Mouse (Mus musculus) frontal cortex, postnatal 36 days (tissue): ENCODE measurements around the gene Hydin.
"Not testable (repeated sequence)": the region's sequence is repeated elsewhere in the genome, so short reads cannot be mapped to it uniquely, and the experiment has no call there.

Experiments
- DNase-seq, 2 experiments: peaks; one replicate each; pipeline ENCODE4 v3.0.0; 2022; ENCODE audit warnings: low spot score in 2 of 2

Hydin gene

GRCm38 (mm10) chr8:110522985-110523384, 256.2 kb downstream of the Hydin start:
- DNase-seq: no peak

- no peak for DNase-seq
Observed at GRCm38 (mm10) chr8:110525229-110525628, 258.5 kb downstream of the Hydin start.

GRCm38 (mm10) chr8:110530008-110530762, 263.4 kb downstream of the Hydin start:
- DNase-seq: peak in 1 of 2 experiments; percentile 2

GRCm38 (mm10) chr8:110533781-110534180, 267.0 kb downstream of the Hydin start:
- DNase-seq: no peak

- no peak for DNase-seq
Observed at GRCm38 (mm10) chr8:110537849-110538248, 271.1 kb downstream of the Hydin start.

- no peak for DNase-seq
Observed at GRCm38 (mm10) chr8:110550343-110550742, 283.6 kb downstream of the Hydin start.

GRCm38 (mm10) chr8:110552111-110552510, 285.3 kb downstream of the Hydin start:
- not testable (repeated sequence) for DNase-seq

- DNase-seq: no peak
Observed at GRCm38 (mm10) chr8:110592641-110593040, 325.9 kb downstream of the Hydin start.

GRCm38 (mm10) chr8:110594164-110594563, 327.4 kb downstream of the Hydin start:
- DNase-seq: no peak

- peak; percentile 35 to 54 for DNase-seq
Observed at GRCm38 (mm10) chr8:110604556-110604955, 337.8 kb downstream of the Hydin start.

- DNase-seq: no peak
Observed at GRCm38 (mm10) chr8:110605401-110606015, 338.7 kb downstream of the Hydin start.

GRCm38 (mm10) chr8:110615730-110616129, 349.0 kb downstream of the Hydin start:
- no peak for DNase-seq

- DNase-seq: no peak
Observed at GRCm38 (mm10) chr8:110617801-110618358, 351.1 kb downstream of the Hydin start.

GRCm38 (mm10) chr8:110618391-110619207, 351.8 kb downstream of the Hydin start, which contains the start of gene Vac14:
Gene Vac14 (plus strand): TSS chr8:110618585.
- DNase-seq: peak; percentile 97 to 98

GRCm38 (mm10) chr8:110619208-110619574, 352.4 kb downstream of the Hydin start:
- DNase-seq: peak; percentile 15 to 21

- no peak for DNase-seq
Observed at GRCm38 (mm10) chr8:110619919-110620318, 353.1 kb downstream of the Hydin start.

GRCm38 (mm10) chr8:110626431-110626830, 359.7 kb downstream of the Hydin start:
- DNase-seq: no peak

GRCm38 (mm10) chr8:110629245-110630063, 362.7 kb downstream of the Hydin start:
- DNase-seq: peak in 1 of 2 experiments; percentile 64

GRCm38 (mm10) chr8:110630079-110630478, 363.3 kb downstream of the Hydin start:
- DNase-seq: no peak

- peak; percentile 75 to 76 for DNase-seq
Observed at GRCm38 (mm10) chr8:110630571-110631071, 363.8 kb downstream of the Hydin start.

GRCm38 (mm10) chr8:110631201-110631600, 364.4 kb downstream of the Hydin start:
- DNase-seq: no peak
